Mouse (Mus musculus) lung, adult 2 months (tissue): ENCODE data around the gene Ldlrap1. TPM values are rescaled to one million over a fixed set of nuclear protein-coding genes. Genes with fewer than 3 reads are reported as not detected.

Experiments used
- DNase-seq: peaks from one replicate; pipeline ENCODE4 v3.0.0; 2022
- H3K4me1 ChIP-seq: fragments of 200-500 bp; 2 replicates; pipeline ENCODE4 v1.6.1; 2011; ENCODE audit warnings: low read length; ENCODE audit not compliant: control insufficient read depth, insufficient read depth
- H3K4me3 ChIP-seq: fragments of 200-500 bp; replicated peaks from 2 replicates; pipeline ENCODE3; 2011; ENCODE audit warnings: low read depth, mild to moderate bottlenecking, control low read depth, low read length; ENCODE audit errors: extremely low read depth
- CTCF ChIP-seq: fragments of 200-500 bp; IDR thresholded peaks from 2 replicates; pipeline ENCODE4 v1.5.1; 2011; ENCODE audit warnings: mild to moderate bottlenecking, low read length, control low read depth; ENCODE audit not compliant: insufficient read depth
- POLR2A ChIP-seq: fragments of 200-500 bp; IDR thresholded peaks from 2 replicates; pipeline ENCODE4 v1.6.1; 2011; ENCODE audit warnings: low read depth, mild to moderate bottlenecking, control low read depth, low read length, borderline replicate concordance; ENCODE audit errors: extremely low read depth
- WGBS: fragments of 180-500 bp; shearing (Covaris S2); methylation state at CpG from one replicate; pipeline ENCODE4 v1.1.7; 2018; 5-methylcytosine and 5-hydroxymethylcytosine counted together
- polyA plus RNA-seq: library from polyadenylated mRNA; depleted of rRNA; stranded (reverse); fragments of >200 nt; gene quantifications from 2 replicates; pipeline ENCODE4 v1.2.3, GENCODE M21; 2012; rRNA removed

The Ldlrap1 gene
- 23.3 and 30.6 TPM in 2 replicates for polyA plus RNA-seq

DNA sequence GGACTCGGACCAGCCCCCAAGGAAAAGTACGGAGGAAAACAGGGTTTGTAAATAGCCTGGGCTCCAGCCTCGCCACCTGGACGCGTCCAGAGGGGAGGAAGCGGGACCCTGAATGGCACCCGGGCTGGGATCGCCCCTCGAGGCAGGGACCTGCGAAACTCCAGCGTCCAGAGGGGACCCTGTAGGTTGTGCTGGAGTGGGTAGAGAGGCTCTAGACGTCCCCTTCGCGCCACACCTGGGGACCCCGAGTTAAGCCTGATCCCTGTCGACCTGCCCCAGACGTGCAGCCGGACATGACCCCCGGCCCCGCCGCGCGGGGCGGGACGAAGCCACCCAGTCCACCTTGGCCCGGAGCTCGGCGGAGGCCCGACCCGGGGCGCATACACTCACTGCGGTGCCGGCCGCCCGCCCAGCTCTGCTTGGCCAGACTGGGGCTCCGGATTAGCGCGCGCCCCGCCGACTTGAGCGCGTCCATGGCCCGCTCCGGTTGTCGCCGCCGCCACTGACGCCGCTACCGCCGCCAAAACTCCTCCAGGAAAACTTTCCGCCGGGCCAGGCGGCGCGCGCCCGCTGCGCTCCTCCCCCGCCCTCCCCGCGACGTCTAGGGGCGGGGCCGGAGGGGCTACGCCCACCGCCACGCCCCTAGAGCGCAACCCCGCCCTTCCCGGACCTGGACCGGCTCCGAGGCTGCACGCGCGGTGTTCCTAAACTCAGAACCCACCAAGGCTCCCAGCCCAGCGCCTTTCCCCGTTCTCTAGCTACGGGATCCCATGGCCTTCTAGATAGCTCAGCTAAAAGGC, at the start of gene Ldlrap1:
Gene Ldlrap1, minus strand, starts transcription at position 599 of the 800 bp plus-strand sequence.
- Histone ChIP-seq H3K4me1 (peaks cover 28% of the 10 kb centered on the region), H3K4me3 (peak within 1 kb of the TSS; percentile 70)
- TF ChIP-seq POLR2A (peak; percentile 69; the same call in 1 of the 2 replicates), CTCF (no peak)
- WGBS, result 1% methylated on average over 80 of the region's 80 CpGs
- DNase-seq, result peak; percentile 83

DNA sequence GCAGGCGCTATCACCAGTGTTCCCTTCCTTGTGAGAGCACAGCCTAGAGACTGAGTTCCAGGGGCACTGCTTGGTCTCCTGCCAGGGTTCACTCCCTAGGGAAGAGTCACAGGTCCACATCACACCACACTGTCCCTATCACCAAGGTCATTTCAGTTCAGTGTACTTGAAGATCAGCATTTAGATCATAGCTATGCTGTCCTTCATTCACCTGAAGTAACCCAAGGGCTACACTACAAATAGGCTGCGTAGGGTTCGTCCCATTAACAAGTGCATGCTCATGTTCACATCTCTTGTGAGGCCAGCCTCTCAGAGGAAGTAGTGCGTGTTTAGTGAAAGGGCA, 46.4 kb upstream of the Ldlrap1 start:
- no peak for DNase-seq
- TF ChIP-seq POLR2A, result no peak
- TF ChIP-seq CTCF, result no peak
- 90% methylated on average over 4 of the region's 4 CpGs for WGBS

DNA sequence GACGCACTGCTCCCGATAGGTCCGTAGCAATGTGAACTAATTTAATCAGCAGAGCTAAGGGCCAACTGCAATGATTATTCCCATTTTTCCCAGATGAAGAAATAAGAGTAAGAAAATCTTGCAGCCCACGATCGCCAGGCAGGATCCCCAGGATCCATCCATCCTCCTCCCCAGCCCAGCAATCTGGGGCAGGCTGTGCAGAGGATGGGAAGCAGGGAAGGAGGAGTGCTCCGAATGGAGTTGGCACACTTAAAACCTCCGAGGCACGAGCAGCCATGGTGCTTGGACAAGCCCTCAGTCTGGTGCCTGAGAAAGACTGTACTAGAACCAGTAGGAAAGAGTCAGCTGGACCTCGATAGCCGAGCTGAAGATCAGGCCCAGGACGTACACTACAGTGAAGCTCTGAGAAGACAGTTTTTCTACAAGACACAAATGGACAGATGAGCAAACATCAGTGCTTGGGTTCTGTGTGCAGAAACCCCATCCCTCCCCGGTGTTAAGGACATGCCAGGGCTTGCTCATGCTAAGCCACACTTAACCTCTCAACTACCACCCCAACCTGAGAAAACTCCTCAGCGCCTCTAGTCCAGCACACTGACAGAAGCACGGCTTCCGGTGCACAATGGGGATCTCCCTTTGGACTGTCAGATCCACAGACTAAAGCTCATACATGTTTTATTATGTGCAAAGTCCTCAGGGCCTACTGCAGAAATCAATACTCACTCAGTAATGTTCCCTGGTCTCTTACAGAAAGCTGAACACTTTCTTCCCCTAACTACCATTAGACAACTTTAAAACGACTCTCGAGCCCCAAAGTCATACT, 45.8 kb upstream of the Ldlrap1 start:
- no peak for DNase-seq
- WGBS, result 87% methylated on average over 17 of the region's 17 CpGs
- no peak for TF ChIP-seq CTCF
- no peak for TF ChIP-seq POLR2A

More for the DNA sequence above, 46.4 kb upstream of the Ldlrap1 start:
- Histone ChIP-seq H3K4me1 (no peaks in the 10 kb centered on the region; the same call in 1 of the 2 replicates), H3K4me3 (no peak overlapping the region)

DNA sequence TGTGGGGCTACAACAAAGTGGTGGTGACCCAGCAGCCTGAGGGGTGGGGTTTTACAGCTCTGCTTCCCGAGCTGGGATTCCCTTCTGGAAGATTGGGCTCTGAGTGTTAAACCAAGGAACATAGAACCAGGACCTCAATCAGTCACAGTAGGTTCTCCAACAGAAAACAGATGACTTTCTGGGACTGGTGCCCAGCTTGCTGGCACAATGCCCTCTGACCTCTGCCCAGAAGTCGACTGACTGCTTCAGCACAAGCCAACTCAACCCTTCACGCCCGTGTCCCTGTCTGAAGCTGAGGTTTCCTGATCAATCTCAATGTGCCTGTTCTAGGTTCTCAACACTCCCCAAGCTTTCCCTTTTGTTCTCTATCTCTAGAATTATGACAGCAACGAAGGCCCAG, 36.9 kb upstream of the Ldlrap1 start:
- no peak overlapping the region for H3K4me3 ChIP-seq
- TF ChIP-seq CTCF (no peak), POLR2A (no peak)
- peak; percentile 74 for DNase-seq
- WGBS, result 21% methylated on average over 5 of the region's 5 CpGs
- H3K4me1 ChIP-seq, result peaks cover 11% of the 10 kb centered on the region

More for the DNA sequence above, 45.8 kb upstream of the Ldlrap1 start:
- Histone ChIP-seq H3K4me1 (no peaks in the 10 kb centered on the region; the same call in 1 of the 2 replicates), H3K4me3 (no peak overlapping the region)

DNA sequence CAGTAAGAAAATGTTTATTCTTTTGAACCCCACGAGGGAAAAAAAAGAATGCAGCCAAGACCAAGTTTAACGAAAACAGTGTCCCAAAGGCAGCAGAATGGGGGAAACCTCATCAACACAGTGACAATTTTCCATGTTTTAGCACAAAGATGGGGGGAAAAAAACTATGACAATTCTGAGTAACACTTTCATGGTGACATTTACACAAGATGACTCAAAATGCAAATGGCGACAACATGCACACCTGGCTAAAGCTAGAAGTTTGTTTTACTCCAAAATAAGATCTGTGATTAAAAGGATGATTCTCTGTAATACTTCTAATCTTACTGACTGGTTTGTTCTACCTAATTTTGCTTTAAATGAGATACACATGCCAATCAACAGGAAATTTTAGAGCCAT, 34.9 kb upstream of the Ldlrap1 start:
- 70% methylated on average over 3 of the region's 3 CpGs for WGBS
- no peak for DNase-seq
- no peak for TF ChIP-seq POLR2A
- no peak for TF ChIP-seq CTCF

DNA sequence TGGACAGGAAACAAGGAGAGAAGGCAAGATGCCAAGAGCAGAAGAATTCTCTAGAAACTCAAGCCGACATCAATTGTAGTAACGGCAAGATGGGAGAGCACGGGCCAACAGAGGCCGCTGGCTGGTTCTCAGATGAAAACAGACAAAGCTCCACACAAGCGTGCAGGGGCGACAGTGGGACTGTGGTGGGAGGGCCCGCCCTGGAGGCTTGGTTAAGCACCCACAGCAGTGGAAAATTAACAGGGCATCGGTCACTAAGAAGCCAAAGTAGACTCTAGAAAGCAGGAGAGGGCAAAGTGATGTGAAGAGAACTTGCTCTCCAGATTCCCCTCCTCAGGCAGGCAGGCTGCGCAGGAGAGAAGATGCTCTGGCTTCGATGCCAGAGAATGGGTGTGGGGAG, 34.3 kb upstream of the Ldlrap1 start:
- TF ChIP-seq POLR2A, result no peak
- no peak for TF ChIP-seq CTCF
- no peak overlapping the region for H3K4me3 ChIP-seq
- WGBS, result 72% methylated on average over 10 of the region's 10 CpGs

More for the DNA sequence above, 34.9 kb upstream of the Ldlrap1 start:
- H3K4me1 ChIP-seq, result peaks cover 11% of the 10 kb centered on the region
- no peak overlapping the region for H3K4me3 ChIP-seq

DNA sequence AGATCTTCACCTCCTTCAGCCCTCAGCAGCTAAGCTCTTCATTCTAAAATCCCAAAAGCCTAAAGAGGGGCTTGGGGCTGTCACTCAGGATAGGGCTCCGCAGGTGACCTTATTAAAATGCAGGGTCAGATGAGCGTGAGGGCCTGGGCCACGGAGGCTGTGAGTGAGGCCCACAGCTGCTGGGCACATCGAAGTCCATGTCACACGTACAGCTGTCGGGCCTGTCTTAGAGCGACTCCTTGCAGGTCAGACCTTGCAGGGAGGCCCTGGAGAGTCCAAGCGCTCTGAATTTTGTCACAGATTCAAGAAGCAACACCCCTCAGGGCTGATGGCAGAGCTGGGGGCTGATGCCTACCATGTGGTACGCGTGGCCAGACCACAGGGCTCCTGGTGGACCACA, 32.9 kb upstream of the Ldlrap1 start:
- TF ChIP-seq CTCF (no peak), POLR2A (no peak)
- no peak for DNase-seq
- WGBS, result 87% methylated on average over 10 of the region's 10 CpGs
- H3K4me3 ChIP-seq, result no peak overlapping the region
- H3K4me1 ChIP-seq, result peaks cover 11% of the 10 kb centered on the region

More for the DNA sequence above, 34.3 kb upstream of the Ldlrap1 start:
- peaks cover 11% of the 10 kb centered on the region for H3K4me1 ChIP-seq
- DNase-seq, result no peak

DNA sequence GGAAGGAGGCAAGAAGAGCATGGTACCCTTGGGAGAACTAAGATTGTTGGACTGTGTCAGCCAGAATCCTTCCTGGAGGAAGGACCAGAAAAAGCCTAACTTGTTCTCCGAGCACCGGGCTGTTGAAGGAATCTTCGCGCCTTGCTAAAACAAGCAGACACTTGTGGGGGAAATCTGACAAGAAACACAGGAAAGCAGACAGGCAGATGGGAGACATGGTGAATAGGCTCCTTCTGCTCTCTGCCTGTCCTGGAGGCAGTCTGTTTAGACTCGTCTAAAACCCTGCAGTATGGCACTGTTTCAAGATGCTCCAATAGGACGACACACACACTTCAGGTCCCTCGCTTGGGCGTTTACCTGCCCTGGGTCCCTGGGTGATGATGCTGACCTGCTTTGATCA, 32.3 kb upstream of the Ldlrap1 start:
- H3K4me1 ChIP-seq, result peaks cover 7% of the 10 kb centered on the region
- WGBS, result 56% methylated on average over 8 of the region's 8 CpGs
- H3K4me3 ChIP-seq, result no peak overlapping the region
- DNase-seq, result no peak
- TF ChIP-seq POLR2A (no peak), CTCF (no peak)

DNA sequence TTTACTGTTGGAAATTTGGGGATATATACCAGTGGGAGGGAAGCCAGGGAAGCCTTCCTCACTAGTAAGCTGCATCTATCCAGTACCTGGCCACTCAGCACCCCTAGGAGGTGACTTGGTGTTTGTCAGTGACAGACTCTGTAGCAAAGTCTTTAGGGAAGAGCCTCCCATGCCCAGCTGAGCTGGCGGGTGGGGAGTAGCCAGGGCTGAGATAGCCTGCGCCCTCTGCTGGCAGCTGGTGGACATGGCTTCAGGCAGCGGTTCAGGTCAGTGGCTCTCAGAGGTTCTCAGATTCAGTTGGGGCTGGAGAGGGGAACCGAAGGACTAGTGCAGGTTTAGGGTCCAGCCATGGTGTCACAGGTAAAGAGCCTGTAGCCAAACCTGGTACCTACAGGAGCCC, 31.4 kb upstream of the Ldlrap1 start:
- peak; percentile 55 for DNase-seq
- Histone ChIP-seq H3K4me1 (no peaks in the 10 kb centered on the region; the same call in 1 of the 2 replicates), H3K4me3 (no peak overlapping the region)
- TF ChIP-seq CTCF, result peak; percentile 92
- TF ChIP-seq POLR2A, result no peak
- 3% methylated on average over 4 of the region's 4 CpGs for WGBS
